Mouse (Mus musculus): ENCODE results near the gene Ccsap. TPM values are rescaled to one million over a fixed set of nuclear protein-coding genes. Genes with fewer than 3 reads are reported as not detected.

The Ccsap gene
- polyA plus RNA-seq, 1 experiment from 2014 or later: 2.3 TPM

GRCm38 (mm10) chr8:123805718-123806373 lies 54.2 kb downstream of the Ccsap start, which contains the start of gene Rab4a:
Rab4a (plus strand) TSS chr8:123805985.
- Histone ChIP-seq H3K4me2 (ENCODE audit: low read depth, low read length) (peak within 1 kb of the TSS; percentile 79), H3K36me3 (ENCODE audit: control insufficient read depth, insufficient read depth, low read length) (no peaks in the 10 kb centered on the region), H3K4me1 (ENCODE audit: control insufficient read depth, insufficient read depth, low read length) (peaks cover 29% of the 10 kb centered on the region), H3K4me3 (ENCODE audit: low read length) (peak within 1 kb of the TSS; percentile 82), H3K9ac (ENCODE audit: low read depth, low read length) (peak within 1 kb of the TSS; percentile 93), H3K27ac (ENCODE audit: low read length) (peak within 1 kb of the TSS; percentile 88), H3K27me3 (replicated peaks; ENCODE audit: control insufficient read depth, insufficient read depth, low read length) (no peaks in the 10 kb centered on the region), H3K9me3 (ENCODE audit: control insufficient read depth, low read length) (no peaks in the 10 kb centered on the region; the same call in 1 of the 2 replicates)
- WGBS: under 1% methylated on average over 47 of the region's 48 CpGs
- ATAC-seq: peak; percentile 94

GRCm38 (mm10) chr8:123805209-123805717 lies 54.7 kb downstream of the Ccsap start:
- 16% methylated on average over 15 of the region's 15 CpGs for WGBS
- Histone ChIP-seq H3K4me3 (ENCODE audit: low read length) (peak overlapping the region; percentile 82), H3K9me3 (ENCODE audit: control insufficient read depth, low read length) (no peaks in the 10 kb centered on the region; the same call in 1 of the 2 replicates), H3K4me2 (ENCODE audit: low read depth, low read length) (peak overlapping the region; percentile 79), H3K27me3 (replicated peaks; ENCODE audit: control insufficient read depth, insufficient read depth, low read length) (no peaks in the 10 kb centered on the region), H3K9ac (ENCODE audit: low read depth, low read length) (peak overlapping the region; percentile 93), H3K4me1 (ENCODE audit: control insufficient read depth, insufficient read depth, low read length) (peaks cover 29% of the 10 kb centered on the region), H3K27ac (ENCODE audit: low read length) (peak overlapping the region; percentile 88), H3K36me3 (ENCODE audit: control insufficient read depth, insufficient read depth, low read length) (no peaks in the 10 kb centered on the region)
- peak; percentile 46 for ATAC-seq

GRCm38 (mm10) chr8:123804586-123804985 lies 55.4 kb downstream of the Ccsap start:
- Histone ChIP-seq H3K36me3 (ENCODE audit: control insufficient read depth, insufficient read depth, low read length) (no peaks in the 10 kb centered on the region), H3K4me1 (ENCODE audit: control insufficient read depth, insufficient read depth, low read length) (peaks cover 29% of the 10 kb centered on the region), H3K9ac (ENCODE audit: low read depth, low read length) (no peak overlapping the region), H3K4me2 (ENCODE audit: low read depth, low read length) (no peak overlapping the region), H3K4me3 (ENCODE audit: low read length) (no peak overlapping the region), H3K27me3 (replicated peaks; ENCODE audit: control insufficient read depth, insufficient read depth, low read length) (no peaks in the 10 kb centered on the region), H3K27ac (ENCODE audit: low read length) (peak overlapping the region; percentile 88; the same call in 1 of the 2 replicates), H3K9me3 (ENCODE audit: control insufficient read depth, low read length) (no peaks in the 10 kb centered on the region; the same call in 1 of the 2 replicates)
- WGBS: 79% methylated on average over 7 of the region's 7 CpGs
- ATAC-seq: no peak

GRCm38 (mm10) chr8:123803639-123804038 lies 56.4 kb downstream of the Ccsap start:
- no peak overlapping the region for H3K9ac ChIP-seq (ENCODE audit: low read depth, low read length)
- no peak for ATAC-seq
- H3K27me3 ChIP-seq (replicated peaks; ENCODE audit: control insufficient read depth, insufficient read depth, low read length): no peaks in the 10 kb centered on the region
- H3K36me3 ChIP-seq (ENCODE audit: control insufficient read depth, insufficient read depth, low read length): no peaks in the 10 kb centered on the region
- peaks cover 30% of the 10 kb centered on the region for H3K4me1 ChIP-seq (ENCODE audit: control insufficient read depth, insufficient read depth, low read length)
- WGBS: 74% methylated on average over 1 of the region's 1 CpGs
- H3K9me3 ChIP-seq (ENCODE audit: control insufficient read depth, low read length): no peaks in the 10 kb centered on the region; the same call in 1 of the 2 replicates
- H3K4me3 ChIP-seq (ENCODE audit: low read length): no peak overlapping the region
- no peak overlapping the region for H3K4me2 ChIP-seq (ENCODE audit: low read depth, low read length)
- H3K27ac ChIP-seq (ENCODE audit: low read length): no peak overlapping the region

GRCm38 (mm10) chr8:123801538-123801937 lies 58.5 kb downstream of the Ccsap start:
- no peak overlapping the region for H3K27ac ChIP-seq (ENCODE audit: low read length)
- 93% methylated on average over 2 of the region's 2 CpGs for WGBS
- H3K4me2 ChIP-seq (ENCODE audit: low read depth, low read length): no peak overlapping the region
- H3K4me1 ChIP-seq (ENCODE audit: control insufficient read depth, insufficient read depth, low read length): peaks cover 12% of the 10 kb centered on the region; the same call in 1 of the 2 replicates
- H3K9me3 ChIP-seq (ENCODE audit: control insufficient read depth, low read length): no peaks in the 10 kb centered on the region; the same call in 1 of the 2 replicates
- no peaks in the 10 kb centered on the region for H3K36me3 ChIP-seq (ENCODE audit: control insufficient read depth, insufficient read depth, low read length)
- ATAC-seq: no peak
- no peak overlapping the region for H3K4me3 ChIP-seq (ENCODE audit: low read length)
- H3K9ac ChIP-seq (ENCODE audit: low read depth, low read length): no peak overlapping the region
- H3K27me3 ChIP-seq (replicated peaks; ENCODE audit: control insufficient read depth, insufficient read depth, low read length): no peaks in the 10 kb centered on the region

DNA sequence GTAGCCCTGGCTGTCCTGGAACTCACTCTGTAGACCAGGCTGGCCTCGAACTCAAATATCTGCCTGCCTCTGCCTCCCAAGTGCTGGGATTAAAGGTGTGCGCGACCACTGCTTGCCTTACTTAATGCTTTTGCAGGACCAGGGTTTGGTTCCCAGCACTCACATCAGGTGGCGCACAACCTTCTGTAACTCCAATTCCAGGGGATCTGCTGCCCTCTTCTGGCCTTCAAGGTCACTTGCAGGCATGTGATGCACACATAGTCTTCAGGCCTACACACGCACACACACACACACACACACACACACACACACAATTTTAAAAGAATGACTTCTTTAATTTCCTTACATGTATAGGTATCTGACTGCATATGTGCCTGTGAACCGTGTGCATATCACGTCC lies 59.1 kb downstream of the Ccsap start:
- 91% methylated on average over 7 of the region's 7 CpGs for WGBS
- Histone ChIP-seq H3K4me1 (ENCODE audit: control insufficient read depth, insufficient read depth, low read length) (peaks cover 11% of the 10 kb centered on the region; the same call in 1 of the 2 replicates), H3K27me3 (replicated peaks; ENCODE audit: control insufficient read depth, insufficient read depth, low read length) (no peaks in the 10 kb centered on the region), H3K9me3 (ENCODE audit: control insufficient read depth, low read length) (no peaks in the 10 kb centered on the region; the same call in 1 of the 2 replicates), H3K4me3 (ENCODE audit: low read length) (no peak overlapping the region), H3K9ac (ENCODE audit: low read depth, low read length) (no peak overlapping the region), H3K36me3 (ENCODE audit: control insufficient read depth, insufficient read depth, low read length) (no peaks in the 10 kb centered on the region), H3K4me2 (ENCODE audit: low read depth, low read length) (no peak overlapping the region), H3K27ac (ENCODE audit: low read length) (no peak overlapping the region)
- no peak for ATAC-seq

- H3K36me3 ChIP-seq (ENCODE audit: control insufficient read depth, insufficient read depth, low read length): no peaks in the 10 kb centered on the region
- H3K27me3 ChIP-seq (replicated peaks; ENCODE audit: control insufficient read depth, insufficient read depth, low read length): no peaks in the 10 kb centered on the region
- WGBS: 50% methylated on average over 3 of the region's 3 CpGs
- H3K4me1 ChIP-seq (ENCODE audit: control insufficient read depth, insufficient read depth, low read length): peaks cover 8% of the 10 kb centered on the region; the same call in 1 of the 2 replicates
- no peaks in the 10 kb centered on the region; the same call in 1 of the 2 replicates for H3K9me3 ChIP-seq (ENCODE audit: control insufficient read depth, low read length)
- H3K9ac ChIP-seq (ENCODE audit: low read depth, low read length): no peak overlapping the region
- ATAC-seq: no peak
- no peak overlapping the region for H3K4me2 ChIP-seq (ENCODE audit: low read depth, low read length)
- no peak overlapping the region for H3K27ac ChIP-seq (ENCODE audit: low read length)
- H3K4me3 ChIP-seq (ENCODE audit: low read length): no peak overlapping the region
Observed at GRCm38 (mm10) chr8:123799885-123800284, 60.1 kb downstream of the Ccsap start.

GRCm38 (mm10) chr8:123799434-123799833 lies 60.6 kb downstream of the Ccsap start:
- no peak overlapping the region for H3K4me2 ChIP-seq (ENCODE audit: low read depth, low read length)
- no peaks in the 10 kb centered on the region for H3K36me3 ChIP-seq (ENCODE audit: control insufficient read depth, insufficient read depth, low read length)
- H3K27ac ChIP-seq (ENCODE audit: low read length): peak overlapping the region; percentile 4; the same call in 1 of the 2 replicates
- H3K4me1 ChIP-seq (ENCODE audit: control insufficient read depth, insufficient read depth, low read length): peaks cover 12% of the 10 kb centered on the region
- no peaks in the 10 kb centered on the region; the same call in 1 of the 2 replicates for H3K9me3 ChIP-seq (ENCODE audit: control insufficient read depth, low read length)
- ATAC-seq: no peak
- 70% methylated on average over 6 of the region's 6 CpGs for WGBS
- H3K4me3 ChIP-seq (ENCODE audit: low read length): no peak overlapping the region
- H3K27me3 ChIP-seq (replicated peaks; ENCODE audit: control insufficient read depth, insufficient read depth, low read length): no peaks in the 10 kb centered on the region
- H3K9ac ChIP-seq (ENCODE audit: low read depth, low read length): 0 out of 2 replicates have a peak overlapping the region, but pooled peaks have one; percentile 14

DNA sequence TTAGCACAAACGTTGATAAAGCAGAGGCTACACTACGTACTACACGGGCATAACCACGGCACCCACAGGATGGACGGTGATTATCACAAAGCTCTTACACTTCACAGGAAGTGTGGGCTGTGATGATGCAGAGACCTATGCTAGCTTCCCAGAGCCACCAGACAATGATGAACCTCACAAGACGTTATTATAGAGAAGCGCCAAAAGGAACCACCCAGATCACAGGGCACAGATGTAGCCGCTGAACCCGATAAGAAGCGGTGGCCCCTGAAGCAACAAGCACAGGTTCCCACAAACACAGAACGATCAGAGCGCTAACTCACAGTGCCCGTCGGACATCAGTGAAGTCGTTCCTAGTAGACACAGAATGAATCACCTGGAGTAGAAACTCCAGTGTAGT lies 62.1 kb downstream of the Ccsap start:
- Histone ChIP-seq H3K4me3 (ENCODE audit: low read length) (no peak overlapping the region), H3K27me3 (replicated peaks; ENCODE audit: control insufficient read depth, insufficient read depth, low read length) (no peaks in the 10 kb centered on the region), H3K4me2 (ENCODE audit: low read depth, low read length) (no peak overlapping the region), H3K27ac (ENCODE audit: low read length) (no peak overlapping the region), H3K9ac (ENCODE audit: low read depth, low read length) (no peak overlapping the region), H3K36me3 (ENCODE audit: control insufficient read depth, insufficient read depth, low read length) (no peaks in the 10 kb centered on the region), H3K4me1 (ENCODE audit: control insufficient read depth, insufficient read depth, low read length) (peaks cover 18% of the 10 kb centered on the region), H3K9me3 (ENCODE audit: control insufficient read depth, low read length) (no peaks in the 10 kb centered on the region; the same call in 1 of the 2 replicates)
- WGBS: 87% methylated on average over 15 of the region's 15 CpGs
- ATAC-seq: no peak; the same call in 1 of the 2 replicates
